Mouse (Mus musculus): Measurements from ENCODE around the gene Ecsit. TPM values are rescaled to one million over a fixed set of nuclear protein-coding genes. Genes with fewer than 3 reads are reported as not detected.

Gene Ecsit
- polyA plus RNA-seq, 2 experiments from 2014 or later, result 35.8 to 55.9 TPM

DNA sequence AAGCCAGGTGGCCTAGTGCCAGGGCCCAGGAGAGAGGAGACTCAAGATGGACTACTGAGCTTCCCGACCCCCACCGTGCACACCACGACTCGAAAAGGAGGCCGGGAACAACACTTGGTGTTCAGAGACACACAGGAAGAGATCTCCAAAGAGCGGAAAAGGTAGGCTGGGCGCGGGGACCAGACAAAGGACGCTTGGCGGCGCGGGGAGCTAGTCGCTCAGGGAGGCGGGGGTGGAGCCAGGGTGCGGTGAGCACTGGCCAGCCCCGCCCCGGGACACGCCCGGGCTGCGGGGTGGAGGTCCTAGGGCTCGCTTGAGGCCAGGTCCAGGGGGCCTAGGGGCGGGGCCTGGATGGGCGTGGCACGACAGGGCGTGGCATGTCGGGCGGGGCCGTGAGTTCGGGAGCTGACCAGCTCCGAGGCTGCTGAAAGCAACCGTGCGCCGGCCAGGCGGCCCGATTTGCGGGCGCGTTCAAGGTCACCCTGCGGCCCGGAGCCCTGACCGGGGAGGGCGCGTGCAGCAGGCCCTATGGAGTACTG, 34.8 kb downstream of the Ecsit start:
- no peak for ATAC-seq

- ATAC-seq, result no peak
Measured at GRCm38 (mm10) chr9:22049721-22050270, 35.4 kb downstream of the Ecsit start.

GRCm38 (mm10) chr9:22049315-22049714, 35.9 kb downstream of the Ecsit start:
- ATAC-seq, result no peak

DNA sequence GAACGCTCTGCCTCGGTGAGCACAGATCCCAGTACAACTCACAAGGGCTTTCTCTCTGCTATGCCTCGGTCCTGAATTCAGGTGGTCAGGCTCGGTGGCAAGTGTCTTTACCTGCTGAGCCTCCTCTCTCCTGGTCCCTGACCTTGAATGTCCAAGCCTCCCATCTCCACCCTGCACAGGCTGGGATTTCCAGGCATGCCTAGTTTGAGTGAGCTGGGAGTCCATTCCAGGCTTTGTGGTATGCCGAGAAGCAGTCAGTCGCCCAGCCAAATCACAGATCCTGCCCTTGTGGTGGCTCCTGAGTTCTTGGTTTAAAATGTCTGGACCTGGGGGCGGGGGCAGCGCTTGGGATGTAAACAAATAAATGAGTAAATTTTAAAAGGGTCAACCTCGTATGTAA, 37.9 kb downstream of the Ecsit start:
- no peak for ATAC-seq

GRCm38 (mm10) chr9:22041832-22042231, 43.4 kb downstream of the Ecsit start:
- ATAC-seq, result no peak

DNA sequence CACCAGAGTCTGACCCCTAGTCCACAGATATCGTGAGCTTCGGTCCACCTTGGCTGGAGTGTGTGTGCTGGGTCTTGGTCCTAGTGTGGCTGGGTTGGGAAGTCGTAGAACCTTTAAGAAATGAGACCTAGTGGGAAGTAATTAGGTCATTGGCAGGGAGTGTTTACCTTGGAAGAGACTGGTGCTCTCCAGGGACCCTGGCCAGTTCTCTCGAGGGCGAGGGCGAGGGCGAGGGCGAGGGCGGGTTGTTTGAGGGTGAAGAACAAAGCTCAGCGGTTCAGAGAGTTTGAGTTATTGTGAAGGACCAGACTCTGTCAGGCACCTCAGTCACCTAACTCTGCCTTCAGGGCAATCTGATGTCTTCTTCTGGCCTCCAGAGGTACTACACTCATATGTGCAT, 47.4 kb downstream of the Ecsit start:
- ATAC-seq, result no peak

DNA sequence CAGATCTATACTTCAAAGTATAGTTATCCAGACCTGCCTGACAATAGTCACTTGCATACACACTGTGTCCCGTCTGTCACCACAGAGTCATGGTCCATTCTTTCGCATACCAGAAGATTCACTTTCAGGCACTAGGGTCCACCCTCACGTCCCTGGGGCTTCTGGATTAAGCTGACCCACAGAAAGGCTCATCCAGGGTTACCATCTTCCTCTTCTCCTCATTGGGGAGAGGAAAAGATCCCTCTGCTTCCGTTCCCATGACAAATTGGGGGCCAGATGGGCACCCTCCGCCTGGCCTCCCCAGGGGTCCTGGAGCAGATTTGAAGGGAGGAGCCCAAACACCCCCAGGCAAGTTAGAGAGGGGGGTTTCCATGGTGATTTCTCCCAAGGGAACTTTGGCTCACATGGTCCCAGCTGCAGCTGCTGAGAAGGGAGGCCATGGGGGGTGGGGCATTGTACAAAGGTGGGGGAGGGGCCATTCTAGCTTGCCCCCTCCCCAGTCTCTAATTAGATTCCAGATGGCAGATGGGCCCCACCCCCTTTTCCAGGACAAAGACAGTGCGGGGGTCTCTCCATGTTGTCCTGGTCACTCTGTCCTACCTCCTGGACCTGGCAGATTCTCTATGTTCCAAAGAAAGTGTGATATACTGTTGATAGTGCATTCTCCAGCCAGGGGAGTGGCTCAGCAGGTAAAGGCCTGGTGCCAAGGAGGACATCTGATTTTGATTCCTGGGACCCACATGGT, 49.8 kb downstream of the Ecsit start:
- ATAC-seq, result no peak

GRCm38 (mm10) chr9:22030386-22030785, 54.9 kb downstream of the Ecsit start:
- ATAC-seq, result no peak

DNA sequence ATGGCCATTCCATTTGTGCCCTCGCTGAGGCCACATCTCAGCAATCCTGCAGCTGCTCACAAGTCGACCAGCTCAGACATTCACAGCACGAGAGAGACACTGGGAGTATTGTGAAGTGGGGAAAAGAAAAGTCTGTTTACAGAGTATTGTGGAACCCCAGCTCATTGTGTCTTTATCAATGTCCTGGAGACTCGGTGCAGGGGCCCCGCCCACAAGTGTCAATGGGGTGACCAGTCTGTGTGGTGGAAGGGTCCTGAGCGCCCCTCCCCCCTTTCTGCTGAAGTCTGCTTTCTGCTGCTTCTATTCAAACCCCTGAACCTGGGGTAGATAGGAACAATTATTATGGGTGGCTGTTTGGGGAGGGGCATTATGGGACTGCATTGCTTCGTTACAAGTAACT, 56.8 kb downstream of the Ecsit start:
- no peak for ATAC-seq

DNA sequence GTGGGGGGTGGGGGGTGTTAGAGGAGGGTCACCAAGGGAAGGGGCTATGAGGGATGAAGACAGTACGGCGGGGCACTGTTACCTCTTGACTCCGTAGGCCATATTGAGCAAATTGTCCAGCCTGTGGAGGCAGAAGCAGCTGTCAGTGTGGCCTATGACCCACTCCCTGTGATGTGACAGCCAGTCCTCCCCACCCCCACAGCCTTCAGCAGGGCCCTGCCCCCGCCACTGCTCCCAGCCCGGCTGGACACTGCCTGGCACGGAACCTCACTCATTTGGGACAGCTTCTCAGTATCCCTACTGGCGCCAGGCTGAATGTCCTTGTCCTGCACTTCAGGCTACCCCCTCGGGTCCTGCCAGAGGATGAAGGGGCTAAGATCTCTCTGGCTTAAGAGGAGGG, 60.6 kb downstream of the Ecsit start:
- ATAC-seq, result no peak

Other genes starting within 250 kb of the Ecsit start
- gene Angptl8, start 249.9 kb downstream of the Ecsit start, polyA plus RNA-seq (2017; shearing (Covaris generic)), result not detected
- 1 to 10 TPM in 1 of 2 experiments, under 1 TPM in 1; 0.61 to 1.4 TPM for gene Dock6, start 232.8 kb downstream of the Ecsit start, polyA plus RNA-seq (2017; shearing (Covaris generic))
- 10 to 100 TPM in 1 of 2 experiments, 1 to 10 TPM in 1; 8.4 to 11.3 TPM for gene Rab3d, start 167.2 kb downstream of the Ecsit start, polyA plus RNA-seq (2017; shearing (Covaris generic))
- gene Ccdc159, start 158.0 kb downstream of the Ecsit start, polyA plus RNA-seq (2017; shearing (Covaris generic)), result under 1 TPM in 1 of 2 experiments, not detected in 1; 0.94 TPM
- gene Tmem205, start 157.9 kb downstream of the Ecsit start, polyA plus RNA-seq (2017; shearing (Covaris generic)), result 1 to 10 TPM; 8.0 to 8.7 TPM
- gene Plppr2, start 148.4 kb downstream of the Ecsit start, polyA plus RNA-seq (2017; shearing (Covaris generic)), result under 1 TPM; 0.28 to 0.90 TPM
- 10 to 100 TPM in 1 of 2 experiments, 1 to 10 TPM in 1; 3.2 to 13.5 TPM for gene Swsap1, start 129.7 kb downstream of the Ecsit start, polyA plus RNA-seq (2017; shearing (Covaris generic))
- gene Epor, start 121.9 kb downstream of the Ecsit start, polyA plus RNA-seq (2017; shearing (Covaris generic)), result not detected
- gene Rgl3, start 96.0 kb downstream of the Ecsit start, polyA plus RNA-seq (2017; shearing (Covaris generic)), result not detected
- gene Ccdc151, start 82.8 kb downstream of the Ecsit start, polyA plus RNA-seq (2017; shearing (Covaris generic)), result not detected
- 10 to 100 TPM; 31.5 to 37.6 TPM for gene Prkcsh, start 82.6 kb downstream of the Ecsit start, polyA plus RNA-seq (2017; shearing (Covaris generic))
- under 1 TPM in 1 of 2 experiments, not detected in 1; 0.07 TPM for gene Elavl3, start 33.4 kb downstream of the Ecsit start, polyA plus RNA-seq (2017; shearing (Covaris generic))
- not detected for gene Gm49318, start 14.2 kb downstream of the Ecsit start, polyA plus RNA-seq (2017; shearing (Covaris generic))
- 1 to 10 TPM; 4.7 to 7.3 TPM for gene Zfp653, start 14.1 kb downstream of the Ecsit start, polyA plus RNA-seq (2017; shearing (Covaris generic))
- gene Cnn1, start 13.8 kb upstream of the Ecsit start, polyA plus RNA-seq (2017; shearing (Covaris generic)), result under 1 TPM in 1 of 2 experiments, not detected in 1; 0.22 TPM
- gene Elof1, start 31.7 kb upstream of the Ecsit start, polyA plus RNA-seq (2017; shearing (Covaris generic)), result 10 to 100 TPM; 76.4 to 95.1 TPM
- gene Acp5, start 50.3 kb upstream of the Ecsit start, polyA plus RNA-seq (2017; shearing (Covaris generic)), result 100 to 1,000 TPM; 221 to 282 TPM
- 10 to 100 TPM; 45.4 to 48.7 TPM for gene Pigyl, start 71.4 kb upstream of the Ecsit start, polyA plus RNA-seq (2017; shearing (Covaris generic))
- not detected for gene Zfp872, start 102.7 kb upstream of the Ecsit start, polyA plus RNA-seq (2017; shearing (Covaris generic))
- gene Zfp809, start 140.3 kb upstream of the Ecsit start, polyA plus RNA-seq (2017; shearing (Covaris generic)), result 10 to 100 TPM; 47.0 to 48.9 TPM
- 1 to 10 TPM; 7.1 to 7.4 TPM for gene Zfp599, start 174.5 kb upstream of the Ecsit start, polyA plus RNA-seq (2017; shearing (Covaris generic))
- 10 to 100 TPM in 1 of 2 experiments, 1 to 10 TPM in 1; 10.0 to 15.8 TPM for gene Zfp810, start 222.2 kb upstream of the Ecsit start, polyA plus RNA-seq (2017; shearing (Covaris generic))